Mouse (Mus musculus): ENCODE results near the gene Plac1. TPM values are rescaled to one million over a fixed set of nuclear protein-coding genes. Genes with fewer than 3 reads are reported as not detected.
"Not testable (repeated sequence)": the region's sequence is repeated elsewhere in the genome, so short reads cannot be mapped to it uniquely, and the experiment has no call there.

The Plac1 gene
- 9.5 and 10.4 TPM in 2 replicates for polyA plus RNA-seq (2012; rRNA removed)

- Histone ChIP-seq H3K36me3 (ENCODE audit: control insufficient read depth, insufficient read depth, low read length) (no peaks in the 10 kb centered on the region), H3K27ac (ENCODE audit: control insufficient read depth, insufficient read depth, low read depth, low read length) (no peak within 1 kb of the TSS), H3K27me3 (ENCODE audit: control insufficient read depth, insufficient read depth, low read length) (no peaks in the 10 kb centered on the region), H3K4me1 (ENCODE audit: control insufficient read depth, insufficient read depth, low read length) (no peaks in the 10 kb centered on the region), H3K4me3 (ENCODE audit: control insufficient read depth, low read depth, low read length) (no peak within 1 kb of the TSS)
- TF ChIP-seq POLR2A (IDR thresholded peaks at IDR 0.05; ENCODE audit: control insufficient read depth, low read depth, low read length), result no peak
- TF ChIP-seq CTCF (IDR thresholded peaks at IDR 0.05; ENCODE audit: control insufficient read depth, insufficient read depth, insufficient replicate concordance, low read depth, low read length), result no peak
Observed at GRCm38 (mm10) chrX:53240011-53240410, at the start of gene Plac1. Plac1 (minus strand) TSS chrX:53240111.

- H3K4me3 ChIP-seq (ENCODE audit: control insufficient read depth, low read depth, low read length), result no peak overlapping the region
- no peak overlapping the region for H3K27ac ChIP-seq (ENCODE audit: control insufficient read depth, insufficient read depth, low read depth, low read length)
- H3K4me1 ChIP-seq (ENCODE audit: control insufficient read depth, insufficient read depth, low read length), result no peaks in the 10 kb centered on the region
- H3K27me3 ChIP-seq (ENCODE audit: control insufficient read depth, insufficient read depth, low read length), result no peaks in the 10 kb centered on the region
- no peaks in the 10 kb centered on the region for H3K36me3 ChIP-seq (ENCODE audit: control insufficient read depth, insufficient read depth, low read length)
- TF ChIP-seq POLR2A (IDR thresholded peaks at IDR 0.05; ENCODE audit: control insufficient read depth, low read depth, low read length) (no peak), CTCF (IDR thresholded peaks at IDR 0.05; ENCODE audit: control insufficient read depth, insufficient read depth, insufficient replicate concordance, low read depth, low read length) (no peak)
Observed at GRCm38 (mm10) chrX:53287924-53288323, 48.0 kb upstream of the Plac1 start.

GRCm38 (mm10) chrX:53273124-53273523, 33.2 kb upstream of the Plac1 start, which contains the start of gene Fam122c:
Fam122c (plus strand) TSS chrX:53273424.
- peak within 1 kb of the TSS; percentile 55 for H3K4me3 ChIP-seq (ENCODE audit: control insufficient read depth, low read depth, low read length)
- H3K36me3 ChIP-seq (ENCODE audit: control insufficient read depth, insufficient read depth, low read length), result no peaks in the 10 kb centered on the region
- peaks cover 6% of the 10 kb centered on the region for H3K4me1 ChIP-seq (ENCODE audit: control insufficient read depth, insufficient read depth, low read length)
- TF ChIP-seq CTCF (IDR thresholded peaks at IDR 0.05; ENCODE audit: control insufficient read depth, insufficient read depth, insufficient replicate concordance, low read depth, low read length) (no peak), POLR2A (IDR thresholded peaks at IDR 0.05; ENCODE audit: control insufficient read depth, low read depth, low read length) (no peak)
- H3K27me3 ChIP-seq (ENCODE audit: control insufficient read depth, insufficient read depth, low read length), result no peaks in the 10 kb centered on the region
- H3K27ac ChIP-seq (ENCODE audit: control insufficient read depth, insufficient read depth, low read depth, low read length), result peak within 1 kb of the TSS; percentile 74

- not testable (repeated sequence) for H3K36me3 ChIP-seq (ENCODE audit: control insufficient read depth, insufficient read depth, low read length); H3K27me3 ChIP-seq (ENCODE audit: control insufficient read depth, insufficient read depth, low read length); H3K4me1 ChIP-seq (ENCODE audit: control insufficient read depth, insufficient read depth, low read length); H3K4me3 ChIP-seq (ENCODE audit: control insufficient read depth, low read depth, low read length); H3K27ac ChIP-seq (ENCODE audit: control insufficient read depth, insufficient read depth, low read depth, low read length)
Observed at GRCm38 (mm10) chrX:53271628-53272027, 31.7 kb upstream of the Plac1 start.

GRCm38 (mm10) chrX:53270063-53270432, 30.1 kb upstream of the Plac1 start:
- H3K4me3 ChIP-seq (ENCODE audit: control insufficient read depth, low read depth, low read length), result peak overlapping the region; percentile 81
- H3K27me3 ChIP-seq (ENCODE audit: control insufficient read depth, insufficient read depth, low read length), result no peaks in the 10 kb centered on the region
- H3K4me1 ChIP-seq (ENCODE audit: control insufficient read depth, insufficient read depth, low read length), result peaks cover 6% of the 10 kb centered on the region
- TF ChIP-seq CTCF (IDR thresholded peaks at IDR 0.05; ENCODE audit: control insufficient read depth, insufficient read depth, insufficient replicate concordance, low read depth, low read length), result no peak
- no peak for TF ChIP-seq POLR2A (IDR thresholded peaks at IDR 0.05; ENCODE audit: control insufficient read depth, low read depth, low read length)
- H3K36me3 ChIP-seq (ENCODE audit: control insufficient read depth, insufficient read depth, low read length), result no peaks in the 10 kb centered on the region
- peak overlapping the region; percentile 61 for H3K27ac ChIP-seq (ENCODE audit: control insufficient read depth, insufficient read depth, low read depth, low read length)

GRCm38 (mm10) chrX:53269289-53270062, 29.6 kb upstream of the Plac1 start, which contains the start of gene Fam122b:
Fam122b (minus strand) TSS chrX:53269805.
- TF ChIP-seq CTCF (IDR thresholded peaks at IDR 0.05; ENCODE audit: control insufficient read depth, insufficient read depth, insufficient replicate concordance, low read depth, low read length) (no peak), POLR2A (IDR thresholded peaks at IDR 0.05; ENCODE audit: control insufficient read depth, low read depth, low read length) (peak; percentile 30; the same call in 1 of the 2 replicates)
- Histone ChIP-seq H3K36me3 (ENCODE audit: control insufficient read depth, insufficient read depth, low read length) (no peaks in the 10 kb centered on the region), H3K4me1 (ENCODE audit: control insufficient read depth, insufficient read depth, low read length) (peaks cover 6% of the 10 kb centered on the region), H3K27ac (ENCODE audit: control insufficient read depth, insufficient read depth, low read depth, low read length) (peak within 1 kb of the TSS; percentile 84), H3K4me3 (ENCODE audit: control insufficient read depth, low read depth, low read length) (peak within 1 kb of the TSS; percentile 81), H3K27me3 (ENCODE audit: control insufficient read depth, insufficient read depth, low read length) (no peaks in the 10 kb centered on the region)

GRCm38 (mm10) chrX:53268856-53269255, 28.9 kb upstream of the Plac1 start:
- H3K36me3 ChIP-seq (ENCODE audit: control insufficient read depth, insufficient read depth, low read length), result no peaks in the 10 kb centered on the region
- H3K27ac ChIP-seq (ENCODE audit: control insufficient read depth, insufficient read depth, low read depth, low read length), result peak overlapping the region; percentile 84
- no peaks in the 10 kb centered on the region for H3K27me3 ChIP-seq (ENCODE audit: control insufficient read depth, insufficient read depth, low read length)
- TF ChIP-seq POLR2A (IDR thresholded peaks at IDR 0.05; ENCODE audit: control insufficient read depth, low read depth, low read length), result no peak
- no peak for TF ChIP-seq CTCF (IDR thresholded peaks at IDR 0.05; ENCODE audit: control insufficient read depth, insufficient read depth, insufficient replicate concordance, low read depth, low read length)
- H3K4me1 ChIP-seq (ENCODE audit: control insufficient read depth, insufficient read depth, low read length), result peaks cover 6% of the 10 kb centered on the region
- peak overlapping the region; percentile 81 for H3K4me3 ChIP-seq (ENCODE audit: control insufficient read depth, low read depth, low read length)
